Mouse (Mus musculus) fat pad, adult 2 months (tissue): ENCODE results near the gene Cacna1c.
A peak's percentile ranks its signal among the peaks of the same experiment; 100 is the strongest.

ENCODE experiments used
- DNase-seq: peaks from one replicate; pipeline ENCODE4 v3.0.0-alpha.2; 2011; ENCODE audit warnings: low read depth, low spot score; ENCODE audit errors: extremely low read depth

Cacna1c gene

GRCm38 (mm10) chr6:118968776-118969175 lies 227.4 kb downstream of the Cacna1c start:
- no peak for DNase-seq

GRCm38 (mm10) chr6:118966904-118967303 lies 229.3 kb downstream of the Cacna1c start:
- DNase-seq, result no peak

GRCm38 (mm10) chr6:118965577-118965976 lies 230.6 kb downstream of the Cacna1c start:
- no peak for DNase-seq

GRCm38 (mm10) chr6:118963806-118964205 lies 232.4 kb downstream of the Cacna1c start:
- no peak for DNase-seq

- DNase-seq, result no peak
Measured at GRCm38 (mm10) chr6:118963283-118963682, 232.9 kb downstream of the Cacna1c start.

GRCm38 (mm10) chr6:118958529-118958928 lies 237.7 kb downstream of the Cacna1c start:
- no peak for DNase-seq

- no peak for DNase-seq
Measured at GRCm38 (mm10) chr6:118956234-118956633, 240.0 kb downstream of the Cacna1c start.

GRCm38 (mm10) chr6:118955777-118956176 lies 240.4 kb downstream of the Cacna1c start:
- no peak for DNase-seq

- no peak for DNase-seq
Measured at GRCm38 (mm10) chr6:118954988-118955554, 241.1 kb downstream of the Cacna1c start.

GRCm38 (mm10) chr6:118952377-118952776 lies 243.8 kb downstream of the Cacna1c start:
- no peak for DNase-seq

- no peak for DNase-seq
Measured at GRCm38 (mm10) chr6:118950190-118950589, 246.0 kb downstream of the Cacna1c start.

GRCm38 (mm10) chr6:118947286-118947685 lies 248.9 kb downstream of the Cacna1c start:
- no peak for DNase-seq

- no peak for DNase-seq
Measured at GRCm38 (mm10) chr6:118946660-118947059, 249.6 kb downstream of the Cacna1c start.

- no peak for DNase-seq
Measured at GRCm38 (mm10) chr6:118944093-118944492, 252.1 kb downstream of the Cacna1c start.

- no peak for DNase-seq
Measured at GRCm38 (mm10) chr6:118941816-118942215, 254.4 kb downstream of the Cacna1c start.

GRCm38 (mm10) chr6:118941036-118941435 lies 255.2 kb downstream of the Cacna1c start:
- DNase-seq, result no peak

- DNase-seq, result no peak
Measured at GRCm38 (mm10) chr6:118939626-118940025, 256.6 kb downstream of the Cacna1c start.

- no peak for DNase-seq
Measured at GRCm38 (mm10) chr6:118938386-118939096, 257.7 kb downstream of the Cacna1c start.

GRCm38 (mm10) chr6:118937536-118937935 lies 258.7 kb downstream of the Cacna1c start:
- no peak for DNase-seq

GRCm38 (mm10) chr6:118935520-118936415 lies 260.4 kb downstream of the Cacna1c start:
- peak; percentile 13 for DNase-seq

GRCm38 (mm10) chr6:118934243-118934902 lies 261.8 kb downstream of the Cacna1c start:
- no peak for DNase-seq
